Mouse (Mus musculus) hindbrain, embryonic 13.5 days (tissue): ENCODE measurements around the gene Dip2c. TPM values are rescaled to one million over a fixed set of nuclear protein-coding genes. Genes with fewer than 3 reads are reported as not detected.

Source experiments
- ATAC-seq: fragments of 200-750 bp; cut with Nextera tagmentation; 2 replicates; pipeline ENCODE4 v1.8.0; 2017; ENCODE audit warnings: moderate TSS enrichment; ENCODE audit not compliant: low FRiP score
- H3K27ac ChIP-seq: fragments of 300-500 bp; sonication (generic); 2 replicates; pipeline ENCODE4 v1.5.1; 2015; ENCODE audit warnings: inconsistent platforms, mild to moderate bottlenecking, moderate library complexity
- H3K27me3 ChIP-seq: fragments of 300-500 bp; sonication (generic); 2 replicates; pipeline ENCODE4 v1.6.1; 2015; ENCODE audit warnings: mild to moderate bottlenecking, inconsistent platforms
- H3K36me3 ChIP-seq: fragments of 300-500 bp; sonication (generic); 2 replicates; pipeline ENCODE4 v1.6.1; 2015; ENCODE audit warnings: mild to moderate bottlenecking, inconsistent platforms
- H3K4me1 ChIP-seq: fragments of 300-500 bp; sonication (generic); replicated peaks from 2 replicates; pipeline ENCODE4 v1.6.1; 2015; ENCODE audit warnings: inconsistent platforms
- H3K4me2 ChIP-seq: fragments of 300-500 bp; sonication (generic); 2 replicates; pipeline ENCODE4 v1.6.1; 2015; ENCODE audit warnings: inconsistent platforms, mild to moderate bottlenecking, moderate library complexity
- H3K4me3 ChIP-seq: fragments of 300-500 bp; sonication (generic); 2 replicates; pipeline ENCODE4 v1.5.1; 2015; ENCODE audit warnings: mild to moderate bottlenecking, inconsistent platforms
- H3K9ac ChIP-seq: fragments of 300-500 bp; sonication (generic); 2 replicates; pipeline ENCODE4 v1.6.1; 2015; ENCODE audit warnings: mild to moderate bottlenecking, inconsistent platforms
- H3K9me3 ChIP-seq: fragments of 300-500 bp; sonication (generic); 2 replicates; pipeline ENCODE4 v1.6.1; 2016; ENCODE audit warnings: inconsistent platforms
- WGBS: fragments of 180-500 bp; shearing (Covaris S2); methylation state at CpG from one replicate; pipeline ENCODE4 v1.1.7; 2015; 5-methylcytosine and 5-hydroxymethylcytosine counted together
- polyA plus RNA-seq: library from polyadenylated mRNA; unstranded; fragments of >200 nt; fragmentation: Nextera tagmentation; extraction: Ambion mirVana; gene quantifications from 2 replicates; pipeline ENCODE4 v1.2.1, GENCODE M21; 2015

Gene Dip2c
- polyA plus RNA-seq, 1 experiment from 2014 or later: 10.2 TPM

DNA sequence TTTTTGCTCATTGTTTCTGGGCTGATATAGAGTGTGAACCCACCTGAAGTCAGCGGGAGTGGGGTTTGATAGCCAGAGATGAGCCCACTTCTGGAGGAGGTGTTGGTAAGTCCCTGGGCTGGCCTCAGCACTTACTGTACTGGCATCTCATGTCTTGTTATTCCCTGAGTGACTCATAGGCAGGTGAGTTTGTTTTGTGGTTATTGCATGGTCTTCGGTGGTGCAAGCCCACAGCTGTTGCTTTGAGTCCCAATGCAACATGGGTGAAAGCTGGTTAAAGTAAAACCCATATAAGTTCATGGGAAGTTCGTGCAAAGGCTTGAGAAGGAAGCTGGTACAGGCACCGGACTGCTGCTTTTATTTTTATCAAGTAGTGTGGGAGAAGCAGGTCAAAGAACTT lies 64.0 kb downstream of the Dip2c start:
- Histone ChIP-seq H3K27me3 (no peaks in the 10 kb centered on the region), H3K36me3 (no peaks in the 10 kb centered on the region), H3K9me3 (no peaks in the 10 kb centered on the region), H3K4me1 (no peaks in the 10 kb centered on the region), H3K4me2 (no peak overlapping the region), H3K27ac (no peak overlapping the region), H3K4me3 (no peak overlapping the region), H3K9ac (no peak overlapping the region)
- WGBS: 90% methylated on average over 4 of the region's 4 CpGs
- no peak for ATAC-seq

DNA sequence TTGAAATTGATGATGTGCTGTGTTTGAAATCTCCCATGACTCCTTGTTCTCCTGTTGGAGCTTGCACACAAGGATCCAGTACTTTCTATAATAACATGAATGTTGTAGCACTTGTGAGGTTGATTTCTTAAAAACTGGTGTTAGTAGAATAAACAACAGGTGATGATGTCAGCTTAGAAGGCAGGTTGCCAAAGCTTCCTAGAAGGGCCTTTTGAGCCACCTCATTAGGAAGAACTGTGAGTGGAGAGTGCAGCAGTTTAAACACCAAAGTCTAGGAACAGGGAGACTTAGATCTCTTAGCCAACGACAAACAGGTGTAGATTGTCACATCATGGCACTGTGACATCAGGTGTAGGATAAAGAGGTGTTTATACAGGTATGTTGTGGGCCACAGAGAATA lies 66.4 kb downstream of the Dip2c start:
- no peak for ATAC-seq
- Histone ChIP-seq H3K27ac (no peak overlapping the region), H3K4me3 (no peak overlapping the region), H3K9me3 (no peaks in the 10 kb centered on the region), H3K4me2 (no peak overlapping the region), H3K4me1 (no peaks in the 10 kb centered on the region), H3K27me3 (no peaks in the 10 kb centered on the region), H3K9ac (no peak overlapping the region), H3K36me3 (no peaks in the 10 kb centered on the region)
- WGBS: 89% methylated on average over 1 of the region's 1 CpGs

DNA sequence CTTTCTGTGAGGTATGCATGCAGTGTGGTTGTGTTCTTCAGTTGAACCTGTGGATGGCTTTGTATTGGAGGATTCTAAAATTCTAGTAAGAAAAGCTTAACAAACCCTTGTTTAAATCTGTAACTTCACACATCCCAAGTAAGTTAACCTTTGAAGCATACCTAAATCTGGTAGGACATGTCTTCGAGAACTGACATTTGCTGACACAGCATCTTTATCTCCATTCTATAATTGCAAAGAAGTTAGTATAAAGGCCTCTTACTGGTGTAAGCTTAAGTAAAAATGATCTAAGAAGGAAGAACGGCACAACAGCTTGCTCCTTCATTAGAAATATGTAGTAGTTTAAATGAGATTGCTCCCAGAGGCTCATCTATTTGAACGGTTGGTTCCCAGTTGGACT lies 71.1 kb downstream of the Dip2c start:
- no peaks in the 10 kb centered on the region for H3K36me3 ChIP-seq
- ATAC-seq: no peak
- no peaks in the 10 kb centered on the region for H3K9me3 ChIP-seq
- 0 out of 2 replicates have a peak, but pooled peaks cover 6% of the 10 kb centered on the region for H3K4me1 ChIP-seq
- WGBS: 89% methylated on average over 3 of the region's 3 CpGs
- no peak overlapping the region for H3K4me3 ChIP-seq
- H3K27ac ChIP-seq: no peak overlapping the region
- no peaks in the 10 kb centered on the region for H3K27me3 ChIP-seq
- no peak overlapping the region for H3K4me2 ChIP-seq
- H3K9ac ChIP-seq: no peak overlapping the region

DNA sequence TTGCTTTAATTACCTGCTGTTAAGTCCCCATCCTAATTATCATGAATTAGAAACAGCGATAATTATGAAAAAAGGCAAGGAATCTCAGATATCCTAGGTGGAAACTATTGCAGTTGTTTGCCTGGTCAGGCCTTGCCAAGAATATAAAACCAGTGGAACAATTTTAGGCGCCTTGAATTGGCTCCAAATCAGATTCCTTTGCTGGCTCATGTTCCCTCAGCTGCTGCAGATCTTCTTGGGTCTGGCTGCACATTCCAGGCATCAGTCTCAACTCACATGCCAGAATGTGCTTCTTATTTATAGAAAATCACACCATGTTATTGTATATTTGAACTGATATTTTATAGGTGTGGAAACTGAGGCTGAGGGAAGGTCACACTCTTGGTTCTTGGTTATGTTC lies 74.3 kb downstream of the Dip2c start:
- Histone ChIP-seq H3K9me3 (no peaks in the 10 kb centered on the region), H3K27ac (no peak overlapping the region), H3K4me2 (no peak overlapping the region), H3K9ac (no peak overlapping the region), H3K36me3 (no peaks in the 10 kb centered on the region), H3K27me3 (no peaks in the 10 kb centered on the region), H3K4me3 (no peak overlapping the region), H3K4me1 (peaks cover 13% of the 10 kb centered on the region)
- ATAC-seq: no peak
- WGBS: 89% methylated on average over 2 of the region's 2 CpGs

DNA sequence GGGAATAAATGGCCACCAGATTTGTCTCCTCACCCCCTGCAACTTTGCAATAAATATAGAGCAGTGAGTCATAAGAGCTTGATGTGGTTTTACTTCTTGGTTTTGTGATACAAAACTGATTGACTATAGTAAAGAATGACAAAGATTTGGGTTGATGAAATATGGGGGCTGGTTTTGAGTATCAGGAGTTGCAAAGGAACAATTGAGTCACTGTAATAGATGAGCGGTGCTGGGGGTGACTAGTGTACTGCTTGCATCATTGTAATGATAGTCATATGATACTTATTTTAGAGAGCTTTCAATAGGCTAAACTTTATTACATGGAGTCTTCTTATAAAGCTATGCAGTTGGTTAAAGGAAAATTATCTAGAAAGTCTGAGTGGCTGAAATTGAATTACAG lies 77.6 kb downstream of the Dip2c start:
- ATAC-seq: no peak
- 88% methylated on average over 1 of the region's 1 CpGs for WGBS
- peaks cover 14% of the 10 kb centered on the region for H3K4me1 ChIP-seq
- no peaks in the 10 kb centered on the region for H3K27me3 ChIP-seq
- no peaks in the 10 kb centered on the region for H3K36me3 ChIP-seq
- H3K9ac ChIP-seq: no peak overlapping the region
- no peak overlapping the region for H3K4me2 ChIP-seq
- H3K9me3 ChIP-seq: no peaks in the 10 kb centered on the region
- no peak overlapping the region for H3K27ac ChIP-seq
- H3K4me3 ChIP-seq: no peak overlapping the region

DNA sequence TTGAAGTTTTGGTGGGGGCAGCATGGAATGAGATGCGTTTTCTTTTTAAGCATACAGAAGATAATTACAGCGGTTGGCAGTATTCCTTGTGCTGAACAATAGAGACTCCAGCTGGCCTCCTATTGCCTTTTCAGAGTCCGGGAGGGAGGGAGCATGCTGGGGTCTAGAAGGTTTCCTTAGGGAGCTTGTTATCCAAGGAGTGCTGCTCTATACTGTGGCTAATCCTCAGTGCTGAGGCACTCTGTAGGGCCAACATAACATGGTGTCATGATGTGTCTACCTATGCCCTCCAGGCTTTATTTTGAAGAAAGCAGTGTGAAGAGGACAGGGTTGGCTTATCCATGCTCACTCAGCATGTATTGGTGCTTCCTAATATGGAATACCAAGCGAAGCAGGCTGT lies 79.0 kb downstream of the Dip2c start:
- Histone ChIP-seq H3K4me2 (no peak overlapping the region), H3K36me3 (no peaks in the 10 kb centered on the region), H3K27me3 (no peaks in the 10 kb centered on the region), H3K4me3 (no peak overlapping the region), H3K4me1 (peaks cover 9% of the 10 kb centered on the region), H3K9me3 (no peaks in the 10 kb centered on the region), H3K27ac (no peak overlapping the region), H3K9ac (no peak overlapping the region)
- ATAC-seq: peak; percentile 57
- 27% methylated on average over 4 of the region's 4 CpGs for WGBS

DNA sequence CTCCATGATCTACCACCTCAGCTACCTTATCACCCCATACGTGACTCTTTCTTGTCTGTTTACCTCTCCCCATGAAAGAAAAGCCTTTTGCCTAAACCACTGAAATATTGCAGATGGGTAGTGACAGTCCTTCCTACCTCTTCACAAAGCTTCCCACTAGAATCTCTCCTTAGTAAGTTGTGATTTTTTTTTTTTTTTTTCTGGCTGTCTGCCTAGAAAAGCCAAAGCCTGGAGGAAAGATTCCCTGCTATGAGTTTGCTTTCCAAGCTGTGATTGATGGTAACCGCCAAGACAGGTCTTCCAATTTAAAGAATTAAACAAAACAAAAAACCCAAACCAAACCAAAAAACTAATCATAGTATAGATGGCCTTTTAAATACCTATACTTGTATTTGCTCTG lies 85.1 kb downstream of the Dip2c start:
- Histone ChIP-seq H3K4me3 (no peak overlapping the region), H3K4me1 (0 out of 2 replicates have a peak, but pooled peaks cover 5% of the 10 kb centered on the region), H3K4me2 (no peak overlapping the region), H3K9me3 (no peaks in the 10 kb centered on the region), H3K27me3 (no peaks in the 10 kb centered on the region), H3K36me3 (no peaks in the 10 kb centered on the region), H3K9ac (no peak overlapping the region), H3K27ac (no peak overlapping the region)
- no peak for ATAC-seq
- WGBS: 79% methylated on average over 2 of the region's 2 CpGs

DNA sequence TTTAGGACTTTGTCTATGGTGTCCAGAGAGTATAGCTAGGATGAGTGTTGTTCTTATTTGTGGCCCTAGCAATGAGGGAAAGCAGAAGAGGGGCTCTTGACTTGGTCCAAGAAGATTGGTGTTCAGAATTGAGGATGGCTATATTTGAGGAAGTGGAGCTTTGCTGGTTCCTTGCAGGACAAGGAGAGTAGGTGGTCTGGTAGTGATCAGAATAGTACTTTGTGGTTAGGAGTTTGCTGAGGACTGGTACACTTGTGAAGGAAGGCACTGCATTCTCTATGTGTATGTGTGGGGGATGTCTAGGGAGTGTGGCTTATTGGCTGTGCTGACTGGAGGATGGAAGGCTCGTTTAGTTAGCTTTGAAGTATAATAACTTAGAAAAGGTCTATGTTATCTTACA lies 95.1 kb downstream of the Dip2c start:
- H3K4me1 ChIP-seq: no peaks in the 10 kb centered on the region
- WGBS: 80% methylated on average over 1 of the region's 1 CpGs
- H3K27me3 ChIP-seq: no peaks in the 10 kb centered on the region
- no peak overlapping the region for H3K4me3 ChIP-seq
- H3K9me3 ChIP-seq: no peaks in the 10 kb centered on the region
- no peak overlapping the region for H3K9ac ChIP-seq
- H3K27ac ChIP-seq: no peak overlapping the region
- no peaks in the 10 kb centered on the region for H3K36me3 ChIP-seq
- no peak overlapping the region for H3K4me2 ChIP-seq
- no peak for ATAC-seq

DNA sequence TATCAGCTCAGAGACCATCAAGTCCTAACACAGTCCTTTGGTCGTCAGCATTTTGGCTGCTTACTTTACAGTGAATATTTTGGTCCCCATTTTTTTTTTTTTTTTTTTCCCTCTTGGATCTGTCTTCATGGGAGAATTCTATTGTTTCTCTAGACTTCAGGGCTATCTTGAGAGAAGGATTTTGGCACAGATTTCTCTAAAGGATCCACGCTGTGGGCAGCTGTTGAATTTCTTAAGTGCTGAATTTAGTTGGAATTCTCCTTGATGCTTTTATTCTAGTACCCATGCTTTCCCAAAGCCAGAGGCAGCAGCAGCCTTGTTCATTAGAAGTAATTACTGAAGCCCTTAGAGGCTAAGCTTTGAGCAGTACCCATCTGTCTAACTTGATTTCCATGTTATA lies 100.8 kb downstream of the Dip2c start:
- ATAC-seq: no peak
- Histone ChIP-seq H3K27ac (no peak overlapping the region), H3K9me3 (no peaks in the 10 kb centered on the region), H3K4me2 (no peak overlapping the region), H3K27me3 (no peaks in the 10 kb centered on the region), H3K36me3 (no peaks in the 10 kb centered on the region), H3K4me3 (no peak overlapping the region), H3K4me1 (0 out of 2 replicates have a peak, but pooled peaks cover 5% of the 10 kb centered on the region), H3K9ac (no peak overlapping the region)
- 72% methylated on average over 2 of the region's 2 CpGs for WGBS

DNA sequence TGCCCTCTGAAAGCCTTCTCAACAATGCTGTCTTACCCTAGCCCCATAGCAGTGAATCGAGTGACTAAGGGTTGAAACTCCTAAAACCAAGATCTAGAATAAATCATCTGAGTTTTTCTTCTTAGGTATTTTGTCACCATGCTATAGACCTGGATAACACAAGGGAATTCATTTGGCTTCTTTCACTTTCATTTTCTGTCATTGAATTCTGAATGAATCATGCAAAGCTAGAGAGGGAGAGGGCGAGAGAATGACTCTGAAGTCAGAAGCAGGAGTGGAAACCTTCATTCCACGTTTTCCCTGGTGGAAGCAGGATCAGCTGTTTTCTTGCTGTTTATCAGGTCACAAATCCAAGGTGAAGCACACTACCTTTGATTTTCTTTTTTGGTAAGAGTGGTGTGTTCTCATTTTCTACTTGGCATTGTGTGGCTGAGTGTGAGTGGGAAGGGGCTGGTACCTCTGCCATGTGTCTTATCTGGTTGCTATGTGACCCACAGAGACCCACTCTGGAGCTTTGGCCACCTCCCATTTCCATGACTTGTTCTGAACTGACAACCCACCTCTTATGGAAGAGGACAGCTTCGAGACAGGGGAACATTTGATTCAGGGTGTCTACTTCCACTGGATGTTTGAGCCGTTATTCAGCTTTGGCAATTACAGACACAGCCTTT lies 104.5 kb downstream of the Dip2c start:
- Histone ChIP-seq H3K9me3 (no peaks in the 10 kb centered on the region), H3K36me3 (no peaks in the 10 kb centered on the region), H3K4me1 (0 out of 2 replicates have a peak, but pooled peaks cover 8% of the 10 kb centered on the region), H3K9ac (no peak overlapping the region), H3K27ac (no peak overlapping the region), H3K4me3 (no peak overlapping the region), H3K27me3 (no peaks in the 10 kb centered on the region), H3K4me2 (no peak overlapping the region)
- ATAC-seq: no peak
- WGBS: 90% methylated on average over 5 of the region's 5 CpGs

DNA sequence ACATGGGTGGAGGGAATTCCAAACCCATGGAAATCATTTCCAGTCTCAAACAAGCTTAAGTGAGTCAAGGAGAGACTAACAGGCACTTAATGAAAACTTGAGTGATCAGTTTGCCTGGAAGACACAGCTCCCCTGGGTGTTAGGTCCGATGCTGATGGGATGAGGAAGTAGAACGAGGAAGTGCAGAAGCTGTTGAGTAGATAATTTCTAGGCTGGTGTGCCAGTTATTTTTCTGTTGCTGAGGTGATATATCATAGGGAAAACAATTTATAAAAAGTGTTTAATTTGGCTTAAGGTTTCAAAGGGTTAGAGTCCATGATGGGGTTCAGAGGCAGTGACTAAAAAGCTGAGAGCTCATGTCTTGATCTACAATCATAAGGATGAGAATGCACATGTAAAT lies 111.7 kb downstream of the Dip2c start:
- Histone ChIP-seq H3K27me3 (no peaks in the 10 kb centered on the region), H3K9me3 (0 out of 2 replicates have a peak, but pooled peaks cover 3% of the 10 kb centered on the region), H3K4me1 (peaks cover 3% of the 10 kb centered on the region; the same call in 1 of the 2 replicates), H3K4me2 (no peak overlapping the region), H3K9ac (no peak overlapping the region), H3K27ac (no peak overlapping the region), H3K36me3 (peaks cover 3% of the 10 kb centered on the region; the same call in 1 of the 2 replicates), H3K4me3 (no peak overlapping the region)
- no peak for ATAC-seq
- WGBS: 81% methylated on average over 2 of the region's 2 CpGs

DNA sequence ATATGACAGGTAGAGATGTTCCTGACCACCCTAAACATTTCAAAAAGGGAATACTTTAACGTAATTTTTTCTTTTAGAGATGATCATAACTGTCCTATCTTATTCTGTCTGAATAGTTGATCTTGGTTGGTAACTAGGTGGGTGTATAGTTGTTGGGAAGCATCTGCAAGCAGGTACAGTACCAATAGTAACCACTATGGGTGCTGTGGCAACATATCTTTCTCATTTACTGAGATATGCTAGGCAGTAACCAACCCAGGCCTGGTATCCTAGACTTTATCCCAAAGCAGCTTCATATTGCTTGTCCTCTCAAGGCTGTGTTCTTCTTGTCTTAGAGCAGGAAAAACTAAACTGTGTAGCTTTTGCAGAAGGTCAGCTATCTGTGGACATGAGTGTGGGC lies 113.0 kb downstream of the Dip2c start:
- Histone ChIP-seq H3K36me3 (peaks cover 3% of the 10 kb centered on the region; the same call in 1 of the 2 replicates), H3K4me2 (no peak overlapping the region), H3K27me3 (no peaks in the 10 kb centered on the region), H3K4me1 (peaks cover 3% of the 10 kb centered on the region; the same call in 1 of the 2 replicates), H3K9me3 (0 out of 2 replicates have a peak, but pooled peaks cover 3% of the 10 kb centered on the region), H3K9ac (no peak overlapping the region), H3K4me3 (no peak overlapping the region), H3K27ac (no peak overlapping the region)
- 86% methylated on average over 1 of the region's 1 CpGs for WGBS
- no peak for ATAC-seq

DNA sequence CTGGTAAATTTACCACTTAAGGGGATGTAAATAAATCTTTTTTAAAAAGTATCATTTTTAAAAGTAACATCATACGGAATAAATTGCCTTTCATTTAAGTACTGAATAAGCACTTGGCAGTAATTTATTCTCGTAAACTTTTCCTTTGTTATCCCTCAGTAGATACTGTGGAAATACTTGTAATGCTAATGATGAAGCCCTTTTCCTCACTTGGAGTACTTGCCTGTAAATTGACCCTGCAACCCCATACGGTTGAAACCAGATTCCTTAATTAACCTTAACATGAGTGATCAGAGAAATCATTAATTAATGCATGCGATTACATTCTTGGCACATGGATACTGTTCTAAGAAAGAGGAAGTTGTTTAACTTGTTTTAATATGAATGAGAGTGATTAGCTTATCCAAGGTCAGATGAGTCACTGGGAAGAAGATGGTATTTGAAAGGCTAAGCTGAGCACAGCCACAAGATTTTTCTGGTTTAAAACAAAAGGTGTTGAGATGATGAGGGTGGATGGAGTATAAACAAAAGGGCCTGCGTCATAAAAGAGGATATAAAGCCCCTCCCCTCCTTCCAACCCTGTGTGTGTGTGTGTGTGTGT lies 114.0 kb downstream of the Dip2c start:
- Histone ChIP-seq H3K4me3 (no peak overlapping the region), H3K27me3 (no peaks in the 10 kb centered on the region), H3K4me2 (no peak overlapping the region), H3K9me3 (0 out of 2 replicates have a peak, but pooled peaks cover 3% of the 10 kb centered on the region), H3K4me1 (no peaks in the 10 kb centered on the region; the same call in 1 of the 2 replicates), H3K9ac (no peak overlapping the region), H3K27ac (no peak overlapping the region), H3K36me3 (peaks cover 3% of the 10 kb centered on the region; the same call in 1 of the 2 replicates)
- WGBS: 57% methylated on average over 5 of the region's 5 CpGs
- no peak for ATAC-seq
